Mouse (Mus musculus): ENCODE data around the gene Vmn1r100.
"Not testable (repeated sequence)": the region's sequence is repeated elsewhere in the genome, so short reads cannot be mapped to it uniquely, and the experiment has no call there.

Vmn1r100 gene

GRCm38 (mm10) chr7:20417642-20418041, at the start of gene Vmn1r100:
Gene Vmn1r100 (plus strand): TSS chr7:20417942.
- not testable (repeated sequence) for DNase-seq (ENCODE audit: low spot score)

GRCm38 (mm10) chr7:20375310-20375709, 42.4 kb upstream of the Vmn1r100 start, which contains the start of gene Gm5728:
Gene Gm5728 (minus strand): TSS chr7:20375410.
- DNase-seq (ENCODE audit: low spot score), result not testable (repeated sequence)

- DNase-seq (ENCODE audit: low spot score), result not testable (repeated sequence)
Measured at GRCm38 (mm10) chr7:20442493-20442892, 24.8 kb downstream of the Vmn1r100 start, which contains the start of gene Vmn1r101. Gene Vmn1r101 (minus strand): TSS chr7:20442593.

All from T-cell, adult 2 months (primary cell).